Mouse (Mus musculus) forebrain, postnatal 0 days (tissue): ENCODE data around the gene Dhx16. TPM values are rescaled to one million over a fixed set of nuclear protein-coding genes. Genes with fewer than 3 reads are reported as not detected.
A peak's percentile ranks its signal among the peaks of the same experiment; 100 is the strongest.

Experiments used
- ATAC-seq: fragments of 200-750 bp; cut with Nextera tagmentation; 2 replicates; pipeline ENCODE4 v1.8.0; 2017; ENCODE audit warnings: mild to moderate bottlenecking, moderate library complexity
- DNase-seq: peaks from one replicate; pipeline ENCODE4 v3.0.0-alpha.2; 2015
- H3K27ac ChIP-seq: fragments of 300-500 bp; sonication (generic); 2 replicates; pipeline ENCODE4 v1.5.1; 2014; ENCODE audit warnings: low read depth, mild to moderate bottlenecking, antibody characterized with exemption, low read length, moderate library complexity, mixed read lengths
- H3K27me3 ChIP-seq: fragments of 300-500 bp; sonication (generic); 2 replicates; pipeline ENCODE4 v1.6.1; 2014; ENCODE audit warnings: mild to moderate bottlenecking, low read length, mixed read lengths; ENCODE audit not compliant: insufficient read depth
- H3K36me3 ChIP-seq: fragments of 300-500 bp; sonication (generic); 2 replicates; pipeline ENCODE4 v1.6.1; 2014; ENCODE audit warnings: mild to moderate bottlenecking, moderate library complexity; ENCODE audit not compliant: insufficient read depth
- H3K4me1 ChIP-seq: fragments of 300-500 bp; sonication (generic); 2 replicates; pipeline ENCODE4 v1.6.1; 2014; ENCODE audit warnings: antibody characterized with exemption; ENCODE audit not compliant: insufficient read depth
- H3K4me2 ChIP-seq: fragments of 300-500 bp; sonication (generic); 2 replicates; pipeline ENCODE4 v1.6.1; 2014; ENCODE audit warnings: low read depth, mild to moderate bottlenecking, moderate library complexity
- H3K4me3 ChIP-seq: fragments of 300-500 bp; sonication (generic); 2 replicates; pipeline ENCODE4 v1.5.1; 2014; ENCODE audit warnings: low read depth, low read length, mixed read lengths
- H3K9ac ChIP-seq: fragments of 300-500 bp; sonication (generic); 2 replicates; pipeline ENCODE4 v1.6.1; 2014; ENCODE audit warnings: mild to moderate bottlenecking
- H3K9me3 ChIP-seq: fragments of 300-500 bp; sonication (generic); 2 replicates; pipeline ENCODE4 v1.6.1; 2016; ENCODE audit warnings: low read length
- CTCF ChIP-seq: sonication (generic); IDR thresholded peaks from 2 replicates; pipeline ENCODE4 v1.5.1; 2016; ENCODE audit warnings: antibody characterized with exemption, control low read depth, low read depth
- WGBS: fragments of 180-500 bp; shearing (Covaris S2); extraction: QIAGEN DNeasy Blood & Tissue Kit; methylation state at CpG from one replicate; pipeline ENCODE4 v1.1.7; 2014; 5-methylcytosine and 5-hydroxymethylcytosine counted together
- polyA plus RNA-seq: library from polyadenylated mRNA; unstranded; fragments of >200 nt; fragmentation: Nextera tagmentation; extraction: Ambion mirVana; gene quantifications from 2 replicates; pipeline ENCODE4 v1.2.1, GENCODE M21; 2015
- total RNA-seq: library from RNA; depleted of rRNA; stranded (reverse); fragments of >200 nt; gene quantifications from 2 replicates; pipeline ENCODE4 v1.2.3, GENCODE M21; 2014

The Dhx16 gene
- total and polyA plus RNA-seq, 2 experiments from 2014 or later: 21.8 to 33.0 TPM

DNA sequence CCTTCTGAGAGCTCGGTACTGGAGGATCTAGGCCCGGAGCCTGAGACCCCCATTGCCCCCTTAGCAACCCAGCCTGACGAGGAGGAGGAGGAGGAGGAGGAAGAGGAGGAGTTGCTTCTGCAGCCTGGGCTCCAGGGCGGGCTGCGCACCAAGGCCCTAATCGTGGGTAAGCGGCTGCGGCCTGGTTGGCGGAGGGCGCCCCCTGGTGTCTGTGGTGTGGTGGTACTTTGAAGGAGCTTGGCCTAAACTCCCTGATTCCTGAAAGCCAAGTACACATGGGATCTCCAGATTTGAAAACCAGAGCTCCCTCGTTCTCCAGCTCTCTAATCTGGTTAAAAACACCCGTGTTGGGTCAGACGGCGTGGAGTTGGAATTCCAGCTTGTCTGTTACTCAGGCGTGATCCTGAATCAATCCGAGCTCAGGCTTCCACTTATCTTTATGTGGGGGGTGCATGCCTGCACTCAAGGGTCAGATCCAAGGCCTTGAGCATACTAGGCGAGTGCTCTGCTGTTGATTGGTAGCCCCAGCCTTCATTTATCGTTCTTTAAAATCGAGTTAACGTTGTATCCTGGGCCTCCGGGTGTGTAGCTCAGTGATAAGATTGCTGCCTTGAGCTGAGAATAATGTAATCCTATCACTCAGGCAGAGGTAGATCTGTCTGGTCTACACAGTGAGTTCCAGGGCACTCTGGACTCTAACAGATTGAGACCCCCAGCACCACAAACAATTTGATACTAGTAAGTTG, 5.7 kb upstream of the Dhx16 start:
- no peak overlapping the region for H3K9ac ChIP-seq
- TF ChIP-seq CTCF: peak; percentile 93
- ATAC-seq (peak; percentile 71), DNase-seq (peak; percentile 88)
- no peaks in the 10 kb centered on the region for H3K9me3 ChIP-seq
- 32% methylated on average over 21 of the region's 21 CpGs for WGBS
- H3K27ac ChIP-seq: no peak overlapping the region
- H3K36me3 ChIP-seq: 0 out of 2 replicates have a peak, but pooled peaks cover 12% of the 10 kb centered on the region
- H3K4me1 ChIP-seq: 0 out of 2 replicates have a peak, but pooled peaks cover 11% of the 10 kb centered on the region
- H3K4me2 ChIP-seq: no peak overlapping the region
- H3K4me3 ChIP-seq: no peak overlapping the region
- H3K27me3 ChIP-seq: no peaks in the 10 kb centered on the region

DNA sequence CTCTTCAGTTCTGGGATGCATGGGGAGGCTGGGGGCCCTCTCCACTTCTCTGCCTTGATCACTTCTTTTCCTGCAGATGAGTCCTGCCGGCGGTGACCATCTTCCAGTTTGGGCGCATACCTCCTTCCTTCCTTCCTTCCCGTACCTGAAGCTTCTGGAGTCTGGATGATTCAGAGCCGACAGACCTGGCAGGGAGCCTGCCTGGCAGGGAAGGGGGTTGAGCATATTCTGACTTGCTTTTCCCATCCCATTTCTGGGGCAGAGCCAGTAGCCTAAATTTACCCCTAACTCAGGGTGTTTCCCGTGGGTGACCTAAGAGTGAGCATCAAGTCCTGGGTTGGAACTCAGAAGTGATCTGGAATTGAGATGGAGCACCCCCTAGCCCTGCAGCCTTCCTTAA, 4.9 kb upstream of the Dhx16 start:
- no peak overlapping the region for H3K9ac ChIP-seq
- 0 out of 2 replicates have a peak, but pooled peaks cover 12% of the 10 kb centered on the region for H3K36me3 ChIP-seq
- ATAC-seq: no peak
- TF ChIP-seq CTCF: no peak
- H3K9me3 ChIP-seq: no peaks in the 10 kb centered on the region
- no peak overlapping the region for H3K27ac ChIP-seq
- no peaks in the 10 kb centered on the region for H3K27me3 ChIP-seq
- WGBS: 74% methylated on average over 6 of the region's 6 CpGs
- DNase-seq: no peak
- H3K4me2 ChIP-seq: no peak overlapping the region
- no peak overlapping the region for H3K4me3 ChIP-seq
- 0 out of 2 replicates have a peak, but pooled peaks cover 9% of the 10 kb centered on the region for H3K4me1 ChIP-seq

DNA sequence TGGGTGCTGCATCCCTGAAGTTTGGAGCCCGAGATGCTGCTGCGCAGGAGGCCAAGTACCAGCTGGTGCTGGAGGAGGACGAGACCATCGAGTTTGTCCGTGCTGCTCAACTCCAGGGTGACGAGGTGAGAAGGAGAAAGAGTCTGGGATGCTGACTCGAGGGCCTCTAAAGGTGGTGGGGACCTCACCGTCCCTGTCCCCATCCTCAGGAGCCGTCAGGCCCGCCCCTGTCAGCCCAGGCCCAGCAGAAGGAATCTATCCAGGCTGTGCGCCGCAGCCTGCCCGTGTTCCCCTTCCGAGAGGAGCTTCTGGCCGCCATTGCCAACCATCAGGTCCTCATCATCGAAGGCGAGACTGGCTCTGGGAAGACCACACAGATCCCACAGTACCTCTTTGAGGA, 3.3 kb downstream of the Dhx16 start:
- H3K27me3 ChIP-seq: no peaks in the 10 kb centered on the region
- no peak for TF ChIP-seq CTCF
- ATAC-seq (no peak), DNase-seq (no peak)
- 97% methylated on average over 17 of the region's 17 CpGs for WGBS
- no peak overlapping the region for H3K4me2 ChIP-seq
- H3K36me3 ChIP-seq: peaks cover 62% of the 10 kb centered on the region
- no peaks in the 10 kb centered on the region for H3K9me3 ChIP-seq
- no peak overlapping the region for H3K27ac ChIP-seq
- H3K4me1 ChIP-seq: peaks cover 10% of the 10 kb centered on the region
- H3K9ac ChIP-seq: no peak overlapping the region
- no peak overlapping the region for H3K4me3 ChIP-seq

DNA sequence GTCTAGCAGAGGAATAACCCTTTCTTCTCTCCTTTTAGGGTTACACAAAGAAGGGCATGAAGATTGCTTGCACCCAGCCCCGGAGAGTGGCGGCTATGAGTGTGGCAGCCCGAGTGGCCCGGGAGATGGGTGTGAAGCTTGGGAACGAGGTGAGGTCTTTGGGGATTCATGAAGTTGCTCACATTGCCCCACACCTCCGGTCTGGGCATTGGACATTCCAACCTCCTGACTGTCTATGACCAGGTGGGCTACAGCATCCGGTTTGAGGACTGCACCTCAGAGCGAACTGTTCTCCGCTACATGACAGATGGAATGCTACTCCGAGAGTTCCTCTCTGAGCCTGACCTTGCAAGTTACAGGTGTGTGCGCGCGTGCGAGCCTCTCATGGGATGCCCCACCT, 4.2 kb downstream of the Dhx16 start:
- Histone ChIP-seq H3K27ac (no peak overlapping the region), H3K4me3 (no peak overlapping the region), H3K27me3 (no peaks in the 10 kb centered on the region), H3K9me3 (no peaks in the 10 kb centered on the region), H3K4me1 (peaks cover 10% of the 10 kb centered on the region), H3K4me2 (no peak overlapping the region), H3K9ac (no peak overlapping the region), H3K36me3 (peaks cover 71% of the 10 kb centered on the region)
- DNase-seq (no peak), ATAC-seq (no peak)
- no peak for TF ChIP-seq CTCF
- 95% methylated on average over 14 of the region's 14 CpGs for WGBS

DNA sequence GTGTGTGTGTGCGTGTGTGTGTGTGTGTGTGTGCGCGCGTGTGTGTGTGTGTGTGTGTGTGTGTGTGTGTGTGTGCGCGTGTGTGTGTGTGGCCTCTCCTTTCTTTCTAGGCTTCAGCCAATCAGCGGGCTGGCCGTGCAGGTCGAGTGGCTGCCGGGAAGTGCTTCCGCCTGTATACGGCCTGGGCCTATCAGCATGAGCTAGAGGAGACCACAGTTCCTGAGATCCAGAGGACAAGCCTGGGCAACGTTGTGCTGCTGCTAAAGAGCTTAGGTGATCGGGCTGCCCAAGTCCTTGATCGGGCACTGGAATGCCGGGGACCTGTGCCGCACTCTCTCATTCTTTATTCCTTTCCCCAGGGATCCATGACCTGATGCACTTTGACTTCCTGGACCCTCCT, 8.1 kb downstream of the Dhx16 start:
- Histone ChIP-seq H3K27ac (no peak overlapping the region), H3K27me3 (no peaks in the 10 kb centered on the region), H3K36me3 (peaks cover 93% of the 10 kb centered on the region), H3K4me2 (no peak overlapping the region), H3K9ac (no peak overlapping the region), H3K4me3 (no peak overlapping the region), H3K4me1 (no peaks in the 10 kb centered on the region), H3K9me3 (no peaks in the 10 kb centered on the region)
- DNase-seq (no peak), ATAC-seq (no peak)
- no peak for TF ChIP-seq CTCF
- WGBS: 88% methylated on average over 13 of the region's 17 CpGs

DNA sequence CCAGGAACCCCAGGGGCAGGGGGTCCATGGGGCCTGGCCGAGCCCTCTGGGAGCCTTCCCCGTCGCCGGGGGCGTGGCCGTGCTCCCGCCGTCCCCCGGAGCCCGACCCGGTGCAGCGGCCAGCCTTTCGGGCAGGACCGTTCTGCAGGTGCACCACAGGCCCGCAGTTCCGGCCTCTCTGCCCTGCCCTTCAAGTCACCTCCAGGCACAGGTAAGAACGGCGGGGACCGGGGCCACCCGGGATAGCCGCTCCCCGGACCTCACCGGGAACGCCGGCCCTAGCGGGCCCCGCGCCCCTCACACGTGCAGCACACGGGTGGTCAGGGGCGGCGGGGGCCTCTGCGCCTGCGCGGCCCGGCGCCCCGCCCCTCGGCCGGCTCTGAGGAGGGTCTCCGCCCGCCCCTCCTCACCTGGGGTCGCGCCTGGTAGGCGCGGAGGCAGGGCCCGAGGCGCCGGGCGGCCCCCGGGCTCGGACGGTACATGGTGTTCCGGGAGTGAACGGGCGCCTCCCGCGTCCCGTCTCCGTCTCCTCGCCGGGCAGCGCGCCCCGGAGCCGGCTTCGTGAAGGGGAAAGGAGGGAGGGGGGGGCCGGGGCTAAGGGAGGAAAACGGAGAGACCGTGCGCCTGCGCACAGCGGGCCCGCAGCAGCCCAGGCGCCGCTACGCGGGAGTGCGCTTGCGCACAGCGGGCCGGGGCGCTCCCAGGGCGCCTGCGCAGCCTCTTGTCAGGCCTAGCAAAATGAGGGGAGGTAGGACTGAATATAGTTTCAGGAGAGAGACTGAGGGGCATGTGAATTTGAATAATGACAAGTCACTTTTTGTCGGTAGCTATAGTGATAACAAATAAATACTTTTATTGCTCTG, 17.4 kb downstream of the Dhx16 start, which contains the start of gene 2310061I04Rik:
Gene 2310061I04Rik (minus strand): TSS at position 651 of the 863 bp plus-strand sequence.
- H3K9ac ChIP-seq: peak within 1 kb of the TSS; percentile 79
- H3K4me1 ChIP-seq: peaks cover 9% of the 10 kb centered on the region
- DNase-seq (peak; percentile 98), ATAC-seq (peak; percentile 96)
- 4% methylated on average over 61 of the region's 86 CpGs for whole genome bisulfite sequencing
- H3K36me3 ChIP-seq: peaks cover 63% of the 10 kb centered on the region
- TF ChIP-seq CTCF: no peak
- peak within 1 kb of the TSS; percentile 91 for H3K27ac ChIP-seq
- H3K4me3 ChIP-seq: peak within 1 kb of the TSS; percentile 76
- H3K4me2 ChIP-seq: peak within 1 kb of the TSS; percentile 97
- no peaks in the 10 kb centered on the region for H3K9me3 ChIP-seq
- no peaks in the 10 kb centered on the region for H3K27me3 ChIP-seq
